Mouse (Mus musculus): ENCODE measurements around the gene Cdkn2d. TPM values are rescaled to one million over a fixed set of nuclear protein-coding genes. Genes with fewer than 3 reads are reported as not detected.
"Not testable (repeated sequence)": the region's sequence is repeated elsewhere in the genome, so short reads cannot be mapped to it uniquely, and the experiment has no call there.

Cdkn2d gene
- polyA plus RNA-seq, 1 experiment from 2014 or later = 51.5 TPM

DNA sequence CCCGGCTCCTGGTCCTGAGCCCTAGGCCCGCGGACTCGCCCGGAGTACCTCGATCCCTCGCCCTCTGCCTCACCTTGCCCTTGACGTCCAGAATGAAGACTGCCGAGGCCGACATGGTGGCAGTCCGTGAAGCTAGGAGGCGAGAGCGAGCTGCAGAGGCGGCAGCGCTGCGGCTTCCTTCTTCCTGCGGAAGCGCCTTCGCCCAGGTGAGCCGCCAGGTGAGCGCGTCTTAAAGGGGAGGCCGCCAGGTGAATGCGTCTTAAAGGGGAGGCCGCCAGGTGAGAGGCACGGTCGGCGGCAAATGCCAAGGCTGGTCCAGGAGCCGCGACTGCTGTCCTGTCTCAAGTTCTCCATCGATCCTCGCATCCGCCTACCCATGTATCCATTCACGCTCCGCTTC lies 20.9 kb upstream of the Cdkn2d start, which contains the start of gene Ap1m2:
Gene Ap1m2, minus strand, starts transcription at position 204 of the 400 bp plus-strand sequence.
- Histone ChIP-seq H3K4me1 (ENCODE audit: control insufficient read depth, insufficient read depth, low read length) (no peaks in the 10 kb centered on the region), H3K4me3 (replicated peaks; ENCODE audit: low read length) (peak within 1 kb of the TSS; percentile 44), H3K27me3 (ENCODE audit: control insufficient read depth, insufficient read depth, low read length) (0 out of 2 replicates have a peak, but pooled peaks cover 5% of the 10 kb centered on the region), H3K4me2 (ENCODE audit: low read depth, low read length) (peak within 1 kb of the TSS; percentile 41), H3K9ac (ENCODE audit: low read length) (peak within 1 kb of the TSS; percentile 69), H3K36me3 (ENCODE audit: control insufficient read depth, insufficient read depth, low read length) (no peaks in the 10 kb centered on the region), H3K9me3 (replicated peaks; ENCODE audit: control insufficient read depth, low read length) (no peaks in the 10 kb centered on the region), H3K27ac (ENCODE audit: low read length) (no peak within 1 kb of the TSS)
- ATAC-seq (ENCODE audit: insufficient read depth, low FRiP score) = peak; percentile 62
- 10% methylated on average over 35 of the region's 35 CpGs for WGBS

- ATAC-seq (ENCODE audit: insufficient read depth, low FRiP score) = 0 out of 2 replicates have a peak, but pooled peaks have one; percentile 9
- Histone ChIP-seq H3K27me3 (ENCODE audit: control insufficient read depth, insufficient read depth, low read length) (0 out of 2 replicates have a peak, but pooled peaks cover 5% of the 10 kb centered on the region), H3K27ac (ENCODE audit: low read length) (no peak overlapping the region), H3K4me2 (ENCODE audit: low read depth, low read length) (peak overlapping the region; percentile 41), H3K36me3 (ENCODE audit: control insufficient read depth, insufficient read depth, low read length) (no peaks in the 10 kb centered on the region), H3K4me1 (ENCODE audit: control insufficient read depth, insufficient read depth, low read length) (no peaks in the 10 kb centered on the region), H3K9ac (ENCODE audit: low read length) (peak overlapping the region; percentile 69), H3K4me3 (replicated peaks; ENCODE audit: low read length) (peak overlapping the region; percentile 44), H3K9me3 (replicated peaks; ENCODE audit: control insufficient read depth, low read length) (no peaks in the 10 kb centered on the region)
- 25% methylated on average over 7 of the region's 7 CpGs for WGBS
Measured at GRCm38 (mm10) chr9:21311695-21312094, 20.5 kb upstream of the Cdkn2d start.

- 0 out of 2 replicates have a peak, but pooled peaks cover 5% of the 10 kb centered on the region for H3K27me3 ChIP-seq (ENCODE audit: control insufficient read depth, insufficient read depth, low read length)
- H3K9ac ChIP-seq (ENCODE audit: low read length) = no peak overlapping the region
- H3K4me3 ChIP-seq (replicated peaks; ENCODE audit: low read length) = no peak overlapping the region
- no peaks in the 10 kb centered on the region for H3K4me1 ChIP-seq (ENCODE audit: control insufficient read depth, insufficient read depth, low read length)
- H3K9me3 ChIP-seq (replicated peaks; ENCODE audit: control insufficient read depth, low read length) = no peaks in the 10 kb centered on the region
- H3K27ac ChIP-seq (ENCODE audit: low read length) = no peak overlapping the region
- WGBS = 67% methylated on average over 15 of the region's 15 CpGs
- no peak for ATAC-seq (ENCODE audit: insufficient read depth, low FRiP score)
- H3K4me2 ChIP-seq (ENCODE audit: low read depth, low read length) = no peak overlapping the region
- no peaks in the 10 kb centered on the region for H3K36me3 ChIP-seq (ENCODE audit: control insufficient read depth, insufficient read depth, low read length)
Measured at GRCm38 (mm10) chr9:21309150-21309741, 18.0 kb upstream of the Cdkn2d start.

GRCm38 (mm10) chr9:21305065-21305464 lies 13.9 kb upstream of the Cdkn2d start:
- Histone ChIP-seq H3K27ac (ENCODE audit: low read length) (no peak overlapping the region), H3K4me1 (ENCODE audit: control insufficient read depth, insufficient read depth, low read length) (no peaks in the 10 kb centered on the region), H3K9ac (ENCODE audit: low read length) (no peak overlapping the region), H3K9me3 (replicated peaks; ENCODE audit: control insufficient read depth, low read length) (no peaks in the 10 kb centered on the region), H3K4me3 (replicated peaks; ENCODE audit: low read length) (no peak overlapping the region), H3K27me3 (ENCODE audit: control insufficient read depth, insufficient read depth, low read length) (no peaks in the 10 kb centered on the region), H3K4me2 (ENCODE audit: low read depth, low read length) (no peak overlapping the region), H3K36me3 (ENCODE audit: control insufficient read depth, insufficient read depth, low read length) (no peaks in the 10 kb centered on the region)
- 76% methylated on average over 7 of the region's 7 CpGs for WGBS
- ATAC-seq (ENCODE audit: insufficient read depth, low FRiP score) = no peak

DNA sequence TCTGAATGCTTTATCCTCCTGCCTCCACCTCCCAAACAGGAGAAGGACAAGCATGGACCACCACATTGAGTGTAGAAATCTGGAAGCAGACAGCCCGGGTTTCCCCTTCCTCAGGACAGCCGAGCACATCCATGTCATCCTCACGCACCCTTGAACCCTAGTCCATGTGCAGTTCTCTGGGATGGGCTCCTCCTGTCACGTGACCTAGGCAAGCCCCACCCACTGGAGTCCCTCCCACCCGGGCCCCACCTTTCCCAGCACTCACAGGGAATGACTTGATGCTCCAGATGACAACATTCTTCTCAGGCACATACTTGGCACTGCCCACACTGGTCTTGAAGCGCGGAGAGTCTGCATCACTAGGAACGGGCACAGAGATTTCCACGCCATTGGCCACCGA lies 7.8 kb upstream of the Cdkn2d start:
- Histone ChIP-seq H3K9ac (ENCODE audit: low read length) (no peak overlapping the region), H3K4me3 (replicated peaks; ENCODE audit: low read length) (no peak overlapping the region), H3K27me3 (ENCODE audit: control insufficient read depth, insufficient read depth, low read length) (no peaks in the 10 kb centered on the region), H3K4me1 (ENCODE audit: control insufficient read depth, insufficient read depth, low read length) (no peaks in the 10 kb centered on the region), H3K36me3 (ENCODE audit: control insufficient read depth, insufficient read depth, low read length) (no peaks in the 10 kb centered on the region), H3K9me3 (replicated peaks; ENCODE audit: control insufficient read depth, low read length) (no peaks in the 10 kb centered on the region), H3K27ac (ENCODE audit: low read length) (no peak overlapping the region), H3K4me2 (ENCODE audit: low read depth, low read length) (no peak overlapping the region)
- 83% methylated on average over 10 of the region's 10 CpGs for whole genome bisulfite sequencing
- ATAC-seq (ENCODE audit: insufficient read depth, low FRiP score) = no peak; the same call in 1 of the 2 replicates

GRCm38 (mm10) chr9:21292271-21292670 lies 1.1 kb upstream of the Cdkn2d start:
- Histone ChIP-seq H3K4me1 (ENCODE audit: control insufficient read depth, insufficient read depth, low read length) (peaks cover 16% of the 10 kb centered on the region), H3K9ac (ENCODE audit: low read length) (0 out of 2 replicates have a peak overlapping the region, but pooled peaks have one; percentile 5), H3K27ac (ENCODE audit: low read length) (no peak overlapping the region), H3K9me3 (replicated peaks; ENCODE audit: control insufficient read depth, low read length) (no peaks in the 10 kb centered on the region), H3K27me3 (ENCODE audit: control insufficient read depth, insufficient read depth, low read length) (no peaks in the 10 kb centered on the region), H3K36me3 (ENCODE audit: control insufficient read depth, insufficient read depth, low read length) (no peaks in the 10 kb centered on the region), H3K4me2 (ENCODE audit: low read depth, low read length) (peak overlapping the region; percentile 62; the same call in 1 of the 2 replicates), H3K4me3 (replicated peaks; ENCODE audit: low read length) (no peak overlapping the region)
- ATAC-seq (ENCODE audit: insufficient read depth, low FRiP score) = no peak
- 87% methylated on average over 3 of the region's 3 CpGs for WGBS

GRCm38 (mm10) chr9:21291868-21292267 lies 661 bp upstream of the Cdkn2d start:
- not testable (repeated sequence) for H3K27me3 ChIP-seq (ENCODE audit: control insufficient read depth, insufficient read depth, low read length)
- WGBS = 15% methylated on average over 7 of the region's 7 CpGs
- peak overlapping the region; percentile 91 for H3K27ac ChIP-seq (ENCODE audit: low read length)

DNA sequence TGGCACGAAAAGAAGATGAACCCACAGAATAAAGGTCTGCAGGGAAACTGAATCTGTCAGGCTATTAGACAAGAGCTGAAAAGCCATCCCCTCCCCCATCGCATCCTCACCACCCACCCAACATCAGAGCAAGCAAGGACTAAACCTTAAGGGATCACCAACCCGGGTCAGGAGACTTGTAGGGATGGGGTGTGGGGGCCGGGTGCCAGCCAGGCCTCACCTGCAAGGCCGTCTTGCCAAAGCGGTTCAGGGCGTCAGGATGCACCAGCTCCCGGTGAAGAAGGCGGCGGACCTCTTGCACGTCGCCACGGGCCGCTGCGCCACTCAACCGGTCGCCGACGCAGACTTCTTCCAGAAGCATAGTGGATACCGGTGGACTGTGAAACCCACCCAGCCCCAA lies 618 bp downstream of the Cdkn2d start:
- WGBS = 0% methylated on average over 20 of the region's 20 CpGs
- peak overlapping the region; percentile 82 for H3K9ac ChIP-seq (ENCODE audit: low read length)
- peaks cover 27% of the 10 kb centered on the region for H3K4me1 ChIP-seq (ENCODE audit: control insufficient read depth, insufficient read depth, low read length)
- no peaks in the 10 kb centered on the region for H3K36me3 ChIP-seq (ENCODE audit: control insufficient read depth, insufficient read depth, low read length)
- peak overlapping the region; percentile 71 for H3K4me3 ChIP-seq (replicated peaks; ENCODE audit: low read length)
- H3K27ac ChIP-seq (ENCODE audit: low read length) = peak overlapping the region; percentile 69
- ATAC-seq (ENCODE audit: insufficient read depth, low FRiP score) = no peak
- H3K9me3 ChIP-seq (replicated peaks; ENCODE audit: control insufficient read depth, low read length) = no peaks in the 10 kb centered on the region
- H3K4me2 ChIP-seq (ENCODE audit: low read depth, low read length) = peak overlapping the region; percentile 73
- H3K27me3 ChIP-seq (ENCODE audit: control insufficient read depth, insufficient read depth, low read length) = no peaks in the 10 kb centered on the region

More at GRCm38 (mm10) chr9:21291868-21292267, 661 bp upstream of the Cdkn2d start:
- not testable (repeated sequence) for ATAC-seq (ENCODE audit: insufficient read depth, low FRiP score); H3K9me3 ChIP-seq (replicated peaks; ENCODE audit: control insufficient read depth, low read length); H3K36me3 ChIP-seq (ENCODE audit: control insufficient read depth, insufficient read depth, low read length)
- Histone ChIP-seq H3K4me1 (ENCODE audit: control insufficient read depth, insufficient read depth, low read length) (peaks cover 20% of the 10 kb centered on the region), H3K9ac (ENCODE audit: low read length) (peak overlapping the region; percentile 62), H3K4me2 (ENCODE audit: low read depth, low read length) (peak overlapping the region; percentile 62), H3K4me3 (replicated peaks; ENCODE audit: low read length) (peak overlapping the region; percentile 71)

- WGBS = 86% methylated on average over 2 of the region's 2 CpGs
- H3K9ac ChIP-seq (ENCODE audit: low read length) = no peak overlapping the region; the same call in 1 of the 2 replicates
- H3K4me2 ChIP-seq (ENCODE audit: low read depth, low read length) = peak overlapping the region; percentile 73
- no peaks in the 10 kb centered on the region for H3K36me3 ChIP-seq (ENCODE audit: control insufficient read depth, insufficient read depth, low read length)
- H3K4me3 ChIP-seq (replicated peaks; ENCODE audit: low read length) = peak overlapping the region; percentile 71
- H3K4me1 ChIP-seq (ENCODE audit: control insufficient read depth, insufficient read depth, low read length) = peaks cover 27% of the 10 kb centered on the region
- no peak for ATAC-seq (ENCODE audit: insufficient read depth, low FRiP score)
- no peak overlapping the region; the same call in 1 of the 2 replicates for H3K27ac ChIP-seq (ENCODE audit: low read length)
- H3K27me3 ChIP-seq (ENCODE audit: control insufficient read depth, insufficient read depth, low read length) = no peaks in the 10 kb centered on the region
- no peaks in the 10 kb centered on the region for H3K9me3 ChIP-seq (replicated peaks; ENCODE audit: control insufficient read depth, low read length)
Measured at GRCm38 (mm10) chr9:21289337-21289671, 1.9 kb downstream of the Cdkn2d start.
